Mouse (Mus musculus): Measurements from ENCODE around the gene Ccdc8. TPM values are rescaled to one million over a fixed set of nuclear protein-coding genes. Genes with fewer than 3 reads are reported as not detected.
A peak's percentile ranks its signal among the peaks of the same experiment; 100 is the strongest.

Ccdc8 gene
- total RNA-seq, 2 experiments from 2014 or later, result 32.5 to 33.4 TPM

GRCm38 (mm10) chr7:17007300-17007699, 14.8 kb downstream of the Ccdc8 start:
- DNase-seq (ENCODE audit: low spot score in 2 of 2), result no peak

DNA sequence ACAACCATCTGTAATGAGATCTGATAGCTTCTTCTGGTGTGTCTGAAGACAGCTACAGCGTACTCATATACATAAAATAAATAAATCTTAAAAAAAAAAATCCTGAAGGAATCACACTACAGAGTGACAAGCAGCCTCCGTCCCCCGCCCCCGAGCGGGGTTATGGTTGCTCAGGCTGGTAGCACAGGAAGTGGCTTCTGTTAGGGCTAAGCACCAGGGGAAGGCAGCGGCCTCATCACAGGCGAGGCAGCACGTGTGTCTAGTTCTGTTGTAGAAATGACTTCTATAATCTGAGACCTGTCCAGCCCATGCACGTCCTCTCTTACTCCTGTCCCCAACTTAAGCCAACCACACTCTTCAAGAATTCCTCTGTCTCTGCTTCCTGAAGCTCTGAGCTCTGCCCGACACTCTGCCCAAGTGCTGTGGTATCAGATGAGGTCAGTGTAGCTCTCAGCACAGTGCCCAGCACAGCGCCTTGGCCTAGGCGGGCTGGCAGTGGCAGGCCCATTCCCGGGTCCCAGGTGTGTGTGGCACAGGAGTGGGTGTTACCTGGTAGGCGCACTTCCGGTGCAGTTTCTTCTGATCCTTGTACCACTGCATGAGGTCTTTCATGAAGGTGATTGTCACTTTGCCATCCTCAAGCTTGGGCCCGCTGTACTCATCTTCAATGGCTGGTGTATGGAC, 17.0 kb downstream of the Ccdc8 start:
- DNase-seq (ENCODE audit: low spot score in 2 of 2), result no peak

DNA sequence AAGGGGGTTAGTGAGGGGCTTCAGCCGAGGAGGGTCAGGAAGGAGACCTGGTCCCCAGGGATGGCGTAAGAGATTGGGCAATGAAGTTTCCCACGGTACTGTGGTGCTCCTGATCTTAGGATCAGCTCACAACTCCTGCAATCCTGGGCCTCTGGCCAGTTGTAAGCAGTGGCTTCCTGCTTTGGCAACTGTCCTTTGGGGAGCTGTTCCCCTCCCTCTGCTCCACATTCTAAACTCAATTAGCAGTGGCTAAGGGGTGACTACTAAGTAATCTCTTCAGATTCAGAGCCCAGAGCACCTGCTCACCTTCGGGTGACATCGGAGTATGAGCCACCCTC, 17.5 kb downstream of the Ccdc8 start:
- DNase-seq (ENCODE audit: low spot score in 2 of 2), result no peak

DNA sequence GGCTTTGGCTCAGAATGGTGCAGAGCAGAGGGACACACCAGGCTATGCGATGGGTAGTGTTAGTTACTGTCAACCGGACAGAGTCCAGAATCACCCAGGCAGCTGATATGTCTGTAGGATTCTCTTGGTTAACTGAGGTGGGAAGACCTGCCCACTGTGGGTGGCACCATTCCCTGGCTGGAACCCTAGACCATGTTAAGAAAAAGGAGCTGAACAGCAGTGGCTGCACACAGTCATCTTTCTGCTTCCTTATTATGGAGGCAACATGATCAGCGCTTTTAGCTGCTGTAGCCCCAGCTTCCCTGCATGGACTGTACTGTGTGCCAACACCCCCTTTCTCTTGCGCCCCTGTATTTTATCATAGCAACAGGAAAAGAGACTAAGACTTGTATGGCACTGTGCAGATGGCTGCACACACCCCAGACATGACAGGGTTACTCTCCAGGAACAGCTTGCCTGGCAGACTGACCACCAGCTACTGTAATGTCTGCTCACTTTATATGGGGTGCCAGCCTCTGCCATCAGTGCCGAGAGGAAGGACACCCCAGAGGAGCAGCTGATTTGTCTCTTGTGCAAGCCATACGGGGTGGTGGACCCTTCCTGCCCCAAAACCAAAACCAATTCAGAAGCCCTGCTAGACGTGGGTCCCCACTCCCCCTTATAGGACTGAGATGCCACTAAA, 19.5 kb downstream of the Ccdc8 start:
- DNase-seq (ENCODE audit: low spot score in 2 of 2), result no peak

GRCm38 (mm10) chr7:17015381-17015780, 22.9 kb downstream of the Ccdc8 start:
- no peak for DNase-seq (ENCODE audit: low spot score in 2 of 2)

- peak; percentile 76 to 92 for DNase-seq (ENCODE audit: low spot score in 2 of 2)
Observed at GRCm38 (mm10) chr7:17017036-17017435, 24.5 kb downstream of the Ccdc8 start.

DNA sequence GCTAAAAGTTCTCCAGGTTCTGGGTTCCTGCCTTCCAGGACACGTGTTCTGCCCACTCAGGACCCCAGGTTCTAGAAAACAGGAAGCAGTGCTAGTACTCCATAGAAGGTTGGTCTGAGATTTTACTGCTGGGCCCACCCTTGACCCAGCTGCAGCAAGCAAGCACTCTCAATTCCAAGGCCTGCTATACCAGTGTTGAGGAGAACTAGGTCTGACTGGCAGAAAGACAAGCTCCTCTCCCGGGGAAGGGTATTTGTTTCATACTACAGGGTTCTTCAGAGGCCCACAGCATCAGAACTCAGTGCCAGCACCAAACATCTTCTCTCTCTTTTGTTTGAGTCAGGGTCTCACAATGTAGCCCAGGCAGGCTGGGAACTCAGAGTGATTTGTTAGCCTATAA, 25.4 kb downstream of the Ccdc8 start:
- DNase-seq (ENCODE audit: low spot score in 2 of 2), result no peak

- DNase-seq (ENCODE audit: low spot score in 2 of 2), result no peak
Observed at GRCm38 (mm10) chr7:17019426-17020166, 27.1 kb downstream of the Ccdc8 start.

GRCm38 (mm10) chr7:17022176-17022575, 29.7 kb downstream of the Ccdc8 start:
- no peak for DNase-seq (ENCODE audit: low spot score in 2 of 2)

- no peak for DNase-seq (ENCODE audit: low spot score in 2 of 2)
Observed at GRCm38 (mm10) chr7:17023701-17024100, 31.2 kb downstream of the Ccdc8 start.

DNA sequence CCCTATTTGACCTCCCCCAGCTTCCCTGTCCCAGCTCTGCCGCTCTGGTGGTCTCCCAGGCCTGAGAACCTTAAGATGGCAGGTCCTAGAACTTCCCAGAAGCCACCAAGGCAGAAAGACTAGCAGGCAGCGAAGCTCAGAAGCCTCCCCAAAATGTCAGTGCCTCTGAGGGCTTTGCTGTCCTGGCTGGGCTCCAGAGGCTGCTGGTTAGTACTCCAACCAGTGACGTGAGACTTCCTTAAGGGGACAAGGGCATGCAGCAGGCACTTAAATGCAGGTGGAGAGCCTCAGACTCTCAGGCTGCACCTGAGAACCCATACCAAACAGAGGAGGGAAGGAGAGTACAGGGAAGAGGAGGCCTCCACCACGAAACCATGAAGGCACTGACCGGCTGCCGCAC, 31.6 kb downstream of the Ccdc8 start:
- DNase-seq (ENCODE audit: low spot score in 2 of 2), result no peak

DNA sequence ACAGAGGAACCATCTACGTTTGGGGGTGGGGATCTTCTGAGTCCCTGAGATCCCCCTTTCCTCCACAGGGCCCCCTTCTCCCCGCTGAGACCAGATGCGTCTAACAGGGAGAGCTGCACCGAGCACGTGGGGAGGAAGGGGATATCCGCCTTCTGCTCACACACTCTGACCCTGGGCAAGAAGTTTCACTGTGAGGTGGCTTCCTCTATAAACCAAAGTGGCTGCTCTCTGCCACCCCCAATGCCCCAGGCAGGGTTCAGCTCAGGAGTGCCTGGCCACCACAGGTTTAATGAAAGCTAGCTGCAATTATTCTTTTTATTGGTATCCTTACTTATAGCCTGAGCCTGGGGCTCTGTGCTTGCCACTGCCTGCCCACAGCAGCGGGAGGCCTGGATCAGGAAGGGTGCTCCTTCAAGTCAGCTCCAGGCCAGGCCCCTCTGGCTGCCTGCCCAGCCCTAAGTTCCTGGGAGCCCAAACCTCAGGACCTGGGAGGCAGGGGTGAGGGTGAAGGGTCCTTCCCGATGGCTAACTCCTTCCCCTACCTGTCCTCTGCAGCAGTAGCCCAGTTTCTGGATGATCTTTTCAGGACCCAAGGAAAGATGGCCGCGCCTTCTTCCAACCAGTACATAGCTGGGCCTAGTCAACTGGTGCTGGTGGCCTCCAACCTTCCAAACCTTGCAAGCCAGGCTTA, 32.5 kb downstream of the Ccdc8 start:
- no peak for DNase-seq (ENCODE audit: low spot score in 2 of 2)

- no peak for DNase-seq (ENCODE audit: low spot score in 2 of 2)
Observed at GRCm38 (mm10) chr7:17025505-17025894, 33.0 kb downstream of the Ccdc8 start.

GRCm38 (mm10) chr7:17025896-17026622, 33.6 kb downstream of the Ccdc8 start:
- no peak for DNase-seq (ENCODE audit: low spot score in 2 of 2)

GRCm38 (mm10) chr7:17026710-17027587, 34.4 kb downstream of the Ccdc8 start:
- peak in 1 of 2 experiments; percentile 56 for DNase-seq (ENCODE audit: low spot score in 2 of 2)

GRCm38 (mm10) chr7:17027588-17028343, 35.3 kb downstream of the Ccdc8 start, which contains the start of gene Ppp5c:
Gene Ppp5c, minus strand, starts transcription at chr7:17027924.
- peak; percentile 90 to 93 for DNase-seq (ENCODE audit: low spot score in 2 of 2)

- no peak for DNase-seq (ENCODE audit: low spot score in 2 of 2)
Observed at GRCm38 (mm10) chr7:17028923-17029322, 36.4 kb downstream of the Ccdc8 start.

- no peak for DNase-seq (ENCODE audit: low spot score in 2 of 2)
Observed at GRCm38 (mm10) chr7:17030239-17030638, 37.7 kb downstream of the Ccdc8 start.

GRCm38 (mm10) chr7:17038018-17038695, 45.6 kb downstream of the Ccdc8 start:
- no peak for DNase-seq (ENCODE audit: low spot score in 2 of 2)

Measured in gastrocnemius, postnatal 4 days (tissue).